Mouse (Mus musculus) gonadal fat pad, adult 2 months (tissue): ENCODE measurements around the gene Cyp2b10. TPM values are rescaled to one million over a fixed set of nuclear protein-coding genes. Genes with fewer than 3 reads are reported as not detected.
A peak's percentile ranks its signal among the peaks of the same experiment; 100 is the strongest.
"Not testable (repeated sequence)": the region's sequence is repeated elsewhere in the genome, so short reads cannot be mapped to it uniquely, and the experiment has no call there.

Source experiments
- DNase-seq: peaks from one replicate; pipeline ENCODE4 v3.0.0-alpha.2; 2012; ENCODE audit warnings: low read depth
- polyA plus RNA-seq: library from polyadenylated mRNA; depleted of rRNA; stranded (reverse); fragments of >200 nt; gene quantifications from 2 replicates; pipeline ENCODE4 v1.2.3, GENCODE M21; 2012; rRNA removed

Cyp2b10 gene
- polyA plus RNA-seq, 1 experiment = 0.46 TPM

DNA sequence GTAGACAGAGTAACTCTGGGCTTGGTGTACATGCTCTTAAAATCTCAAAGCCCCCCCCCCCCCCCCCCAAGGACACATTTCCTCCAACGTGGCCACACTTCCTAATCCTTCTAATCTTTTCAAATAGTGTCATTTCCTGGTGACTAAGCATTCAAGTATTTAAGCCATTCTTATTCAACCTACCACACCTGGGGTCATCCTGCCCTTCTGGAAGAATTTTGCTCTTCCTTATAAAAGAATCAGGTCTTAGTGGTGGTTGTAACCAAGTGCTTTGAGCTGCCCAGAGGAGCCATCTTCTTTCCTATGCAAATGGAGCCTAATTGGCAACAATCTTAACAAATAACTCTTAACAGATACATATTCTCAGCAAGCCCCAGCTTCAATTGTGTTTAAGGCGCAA, 12.6 kb downstream of the Cyp2b10 start:
- no peak for DNase-seq

DNA sequence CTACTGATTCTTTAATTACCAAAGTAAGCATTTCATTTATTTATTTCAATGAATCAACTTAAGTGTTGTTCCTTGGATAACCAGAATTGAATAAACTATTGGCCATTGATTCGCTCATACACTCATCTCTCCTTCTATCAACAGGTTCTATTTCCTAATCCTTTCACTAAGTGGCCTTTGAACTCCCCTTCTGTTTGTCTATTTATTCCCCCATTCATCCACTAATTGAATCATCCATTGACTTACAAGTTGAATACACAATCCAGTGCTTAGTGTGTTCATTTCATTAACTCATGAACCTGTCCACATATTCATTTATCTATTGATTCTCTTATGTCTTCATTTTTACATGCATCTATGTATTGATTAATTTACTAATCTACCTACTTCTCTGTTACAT, 18.7 kb downstream of the Cyp2b10 start:
- DNase-seq = no peak

DNA sequence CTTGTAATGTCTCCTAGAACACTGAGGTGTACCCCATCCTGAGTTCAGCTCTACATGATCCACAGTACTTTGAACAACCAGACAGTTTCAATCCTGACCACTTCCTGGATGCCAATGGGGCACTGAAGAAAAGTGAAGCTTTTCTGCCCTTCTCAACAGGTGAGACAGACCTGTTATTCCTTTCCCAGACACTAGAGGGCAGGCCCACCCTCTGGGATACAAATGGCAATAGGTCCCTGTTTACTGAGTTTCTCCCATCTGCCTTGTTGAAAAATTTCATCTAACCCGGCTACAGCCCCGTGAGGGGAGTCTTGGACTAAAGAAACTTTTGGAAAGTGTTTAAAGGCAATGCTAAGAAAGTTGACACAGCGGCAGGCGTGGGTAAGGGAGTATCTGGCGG, 19.9 kb downstream of the Cyp2b10 start:
- DNase-seq = not testable (repeated sequence)

DNA sequence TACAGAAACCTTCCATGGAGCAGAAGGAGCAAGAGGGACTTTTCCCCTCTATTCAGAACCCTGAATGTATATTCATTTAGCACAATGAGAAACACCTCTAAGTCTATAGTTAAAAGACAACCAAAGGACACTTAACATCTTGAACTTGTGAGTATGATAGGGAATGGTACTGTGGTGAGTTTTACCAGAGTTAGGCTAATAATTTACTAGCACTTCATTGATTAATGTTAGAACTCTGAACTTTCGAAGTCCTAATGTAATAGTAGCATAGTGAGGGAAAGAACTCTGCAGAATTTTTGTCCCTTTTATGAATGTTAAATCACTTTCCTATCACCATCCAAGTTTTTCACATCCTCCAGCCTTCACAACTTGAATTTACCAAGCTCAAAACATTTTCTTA, 22.0 kb downstream of the Cyp2b10 start:
- DNase-seq = no peak

DNA sequence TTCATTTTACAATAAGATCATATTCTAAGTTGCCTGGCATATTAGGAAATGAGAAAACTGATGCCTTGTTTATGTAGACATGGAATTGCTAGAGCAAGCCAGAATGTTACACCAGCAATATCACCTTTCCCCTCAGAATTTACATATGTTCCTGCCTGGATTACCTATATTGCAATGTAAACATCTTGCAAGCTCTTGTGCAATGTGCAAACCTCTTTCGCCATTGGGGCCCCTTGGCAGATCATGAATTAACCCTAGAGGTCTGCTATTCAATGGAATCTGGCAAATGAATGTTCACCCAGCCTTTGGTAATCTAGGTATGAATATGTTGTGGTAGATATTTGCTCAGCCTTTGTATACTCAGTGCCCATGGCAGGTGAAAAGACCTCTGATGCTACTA, 47.9 kb downstream of the Cyp2b10 start:
- DNase-seq = peak; percentile 75

Other genes starting within 250 kb of the Cyp2b10 start
- 199 and 232 TPM in 2 replicates for gene Bckdha, start 238.6 kb upstream of the Cyp2b10 start, polyA plus RNA-seq
- 54.8 and 66.2 TPM in 2 replicates for gene Exosc5, start 238.5 kb upstream of the Cyp2b10 start, polyA plus RNA-seq
- gene Tmem91, start 222.5 kb upstream of the Cyp2b10 start, polyA plus RNA-seq = 3.5 and 4.1 TPM in 2 replicates
- gene B9d2, start 216.8 kb upstream of the Cyp2b10 start, polyA plus RNA-seq = 42.3 and 46.3 TPM in 2 replicates
- gene Tgfb1, start 210.6 kb upstream of the Cyp2b10 start, polyA plus RNA-seq = 32.4 and 52.4 TPM in 2 replicates
- gene Ccdc97, start 178.5 kb upstream of the Cyp2b10 start, polyA plus RNA-seq = 46.3 and 54.6 TPM in 2 replicates
- 32.1 and 58.5 TPM in 2 replicates for gene Hnrnpul1, start 142.9 kb upstream of the Cyp2b10 start, polyA plus RNA-seq
- gene Axl, start 108.9 kb upstream of the Cyp2b10 start, polyA plus RNA-seq = 56.1 and 57.0 TPM in 2 replicates
- gene Cyp2s1, start 80.7 kb upstream of the Cyp2b10 start, polyA plus RNA-seq = 4.2 and 5.4 TPM in 2 replicates
- 0.10 TPM in 1 of 2 replicates, not detected in the other for gene Cyp2b13, start 163.9 kb downstream of the Cyp2b10 start, polyA plus RNA-seq